Mouse (Mus musculus) mouse trophoblast stem cell (cell line): ENCODE measurements around the gene Olfr633.
"Not testable (repeated sequence)": the region's sequence is repeated elsewhere in the genome, so short reads cannot be mapped to it uniquely, and the experiment has no call there.

Source experiments
- in situ Hi-C, 2 experiments: fragments of 300-500 bp; cut with MseI, MboI; formaldehyde crosslinking; loops; 2 replicates in 1 of 2; 3 replicates in 1 of 2; pipeline ENCODE4 v1.15.1; 2025

Gene Olfr633

DNA sequence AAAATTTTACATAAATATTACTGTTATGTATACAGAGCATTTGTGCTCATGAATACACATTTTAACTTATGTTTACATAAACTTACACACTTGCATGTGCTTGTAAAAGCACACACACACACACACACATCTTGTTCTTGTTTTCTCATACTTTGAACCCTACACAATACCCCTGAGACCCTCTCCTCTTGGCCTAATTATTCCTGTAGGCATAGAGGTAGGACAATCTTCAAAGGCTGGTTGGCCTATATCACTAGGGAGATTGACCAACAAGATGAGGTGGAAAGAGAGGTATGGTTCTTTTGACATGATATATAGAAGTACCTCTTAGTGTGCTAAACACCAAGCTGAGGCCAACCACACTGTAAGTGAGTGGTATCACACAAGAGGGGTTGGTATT is at the start of gene Olfr633:
Gene Olfr633, plus strand, starts transcription at position 301 of the 400 bp plus-strand sequence.
- in situ Hi-C loops: no loop called here

DNA sequence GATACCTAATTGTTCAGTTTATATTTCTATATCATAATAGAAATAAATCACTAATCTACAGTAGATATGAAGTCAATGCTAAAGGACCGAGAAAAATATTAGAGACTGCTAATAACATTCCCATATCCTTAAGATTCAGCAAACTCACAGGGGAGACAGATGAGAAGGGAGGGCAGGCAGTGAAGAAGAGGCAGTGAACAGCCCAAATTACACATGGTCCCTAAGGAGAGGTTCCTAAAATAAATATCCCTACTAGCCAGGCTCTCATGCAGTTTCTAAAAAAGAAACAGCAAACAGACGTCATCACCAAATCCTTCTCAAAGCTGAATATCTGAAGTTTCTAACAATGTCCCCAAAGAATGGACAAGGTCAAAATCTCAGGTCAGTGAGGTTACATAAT is 41.0 kb upstream of the Olfr633 start, which contains the start of gene Olfr65:
Gene Olfr65, plus strand, starts transcription at position 301 of the 400 bp plus-strand sequence.
- in situ Hi-C loops: no loop called here

DNA sequence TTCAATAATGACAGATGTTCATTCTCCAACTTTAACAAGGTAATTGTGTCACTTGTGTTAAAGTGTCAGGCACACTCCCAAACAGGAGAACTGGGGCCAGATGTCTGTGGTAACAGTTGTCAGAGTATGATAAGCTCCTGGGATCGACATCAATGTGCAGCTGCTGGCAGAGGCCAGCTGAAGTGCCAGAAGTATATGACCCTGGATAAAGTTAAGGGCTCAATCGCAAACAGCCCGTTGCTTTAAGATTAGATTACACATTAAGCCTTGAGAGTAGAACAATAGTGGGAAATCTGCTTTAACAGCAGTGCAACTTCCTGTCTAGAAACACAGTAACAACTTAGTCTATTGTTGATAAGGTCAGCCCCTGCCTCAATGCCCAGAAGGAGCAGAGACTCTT is 34.2 kb upstream of the Olfr633 start:
- in situ Hi-C loops: no loop called here

DNA sequence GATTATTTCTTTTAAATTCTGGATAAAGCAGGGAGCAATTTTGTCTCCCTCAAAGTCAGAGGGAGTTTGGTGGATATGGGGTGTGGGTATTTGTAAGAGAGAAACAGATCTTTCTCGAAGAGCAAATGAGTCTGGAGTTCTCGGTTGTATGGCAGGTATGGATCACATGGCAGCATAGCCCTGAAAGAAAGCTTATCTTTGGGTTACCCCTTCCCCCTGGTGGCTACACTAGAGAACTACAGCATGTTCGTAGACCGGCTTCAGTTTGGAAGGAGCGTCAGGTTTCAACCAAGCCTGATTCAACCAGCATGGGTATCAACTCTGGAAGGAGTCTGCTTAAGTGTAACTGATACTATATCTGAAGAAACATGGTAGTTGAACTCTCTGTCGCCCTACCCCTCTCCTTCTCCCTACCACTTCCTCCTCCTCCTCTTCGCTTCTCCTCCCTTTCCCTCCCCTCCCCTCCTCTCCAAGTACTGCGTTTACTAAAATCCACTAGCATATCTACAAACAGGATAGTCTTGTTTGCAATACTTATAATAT is 31.2 kb upstream of the Olfr633 start:
- in situ Hi-C loops: no loop called here

DNA sequence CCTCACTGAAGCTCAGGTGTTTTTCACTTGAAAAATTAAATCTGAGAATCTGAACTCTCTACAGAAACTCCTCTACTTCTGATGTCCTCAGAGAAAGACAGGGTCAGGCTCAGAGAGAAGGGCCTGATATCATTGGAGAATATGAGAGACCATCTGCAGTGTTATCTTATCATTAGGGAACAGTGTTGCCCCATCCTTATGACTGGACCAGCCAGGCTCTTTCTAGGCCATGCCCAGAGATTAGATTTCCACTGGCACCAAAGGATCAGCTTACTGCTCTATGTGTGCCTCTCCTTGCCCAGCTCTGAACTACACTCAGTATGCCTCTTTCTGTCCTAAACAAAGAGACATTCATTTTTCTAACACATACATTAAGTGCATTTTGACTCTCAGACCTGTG is 28.9 kb upstream of the Olfr633 start:
- in situ Hi-C loops: no loop called here

DNA sequence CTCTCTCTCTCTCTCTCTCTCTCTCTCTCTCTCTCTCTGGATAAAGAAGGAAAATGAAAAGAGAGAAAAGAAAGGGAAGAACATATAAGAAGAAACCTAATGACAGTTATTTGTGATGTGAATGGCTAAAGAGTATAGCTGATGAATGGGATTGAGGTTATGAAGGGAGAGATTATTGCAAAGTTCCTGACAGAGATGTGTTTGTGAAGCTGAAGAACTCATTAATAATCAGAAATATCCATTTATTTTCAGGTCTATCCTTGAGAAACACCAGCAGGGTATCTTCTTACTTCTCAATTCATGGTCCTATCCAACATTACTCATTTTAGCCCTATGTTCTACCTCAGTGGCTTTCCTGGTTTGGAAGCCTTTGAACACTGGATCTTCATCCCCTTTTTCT is 15.7 kb upstream of the Olfr633 start, which contains the start of gene Olfr631:
Gene Olfr631, plus strand, starts transcription at position 301 of the 400 bp plus-strand sequence.
- in situ Hi-C loops: no loop called here

DNA sequence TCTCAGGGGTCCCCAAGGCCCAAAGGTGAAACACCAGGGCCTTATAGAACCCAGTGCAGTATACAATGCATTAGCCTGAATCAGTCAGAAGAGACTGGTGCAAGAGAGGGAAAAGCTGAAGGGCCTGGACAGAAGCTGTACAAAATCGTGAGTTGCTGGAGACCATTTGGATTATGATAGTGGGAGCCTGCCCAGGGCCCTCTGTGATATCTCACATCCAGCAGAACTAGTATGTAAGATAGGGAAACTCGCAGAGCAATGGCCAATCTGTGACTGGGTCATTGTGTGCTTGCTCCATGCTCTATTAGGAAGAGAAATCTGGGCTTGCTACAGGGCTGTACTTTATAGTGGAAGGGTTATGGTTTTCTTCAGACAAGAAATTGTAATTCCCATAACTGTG is 10.0 kb upstream of the Olfr633 start, which contains the start of gene Olfr632:
Gene Olfr632, plus strand, starts transcription at position 84 of the 400 bp plus-strand sequence.
- in situ Hi-C loops: no loop called here

DNA sequence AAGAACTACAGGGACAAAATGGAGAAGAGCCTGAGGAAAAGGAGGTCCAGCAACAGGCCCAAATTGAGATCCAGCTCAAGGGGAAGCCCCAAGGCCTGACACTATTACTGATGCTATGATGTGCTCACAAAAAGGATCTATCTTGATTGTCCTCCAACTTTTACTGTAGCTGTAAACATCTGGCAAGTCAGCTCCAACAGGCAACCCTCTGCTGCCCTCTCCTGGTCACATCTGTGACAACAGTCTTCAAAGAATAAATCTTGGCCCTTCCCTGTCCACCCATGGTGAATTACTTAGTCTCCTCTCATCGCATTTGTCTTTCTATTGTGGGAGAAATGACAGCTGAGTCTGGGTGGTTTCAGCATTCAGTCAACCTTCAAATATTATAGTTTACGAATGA is 1.5 kb upstream of the Olfr633 start:
- in situ Hi-C loops: no loop called here

DNA sequence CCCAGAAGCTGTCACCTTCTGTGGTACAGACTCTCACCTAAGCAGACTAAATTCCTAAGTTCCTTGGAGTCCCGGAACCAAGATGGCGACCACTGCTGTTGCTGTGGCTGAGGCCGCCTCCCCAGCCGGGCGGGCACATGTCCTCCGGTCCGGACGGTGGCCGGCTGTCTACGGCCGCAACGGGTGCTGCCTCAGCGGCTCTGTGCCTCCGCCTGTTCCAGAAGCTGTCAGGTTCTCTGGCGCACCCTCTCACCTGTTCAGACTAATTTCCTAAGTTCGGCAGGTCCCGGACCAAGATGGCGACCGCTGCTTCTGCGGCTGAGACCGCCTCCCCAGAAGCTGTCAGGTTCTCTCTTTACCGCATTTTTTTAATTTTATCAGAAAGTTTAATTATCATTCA is 22.6 kb downstream of the Olfr633 start:
- in situ Hi-C loops: not testable (repeated sequence)

DNA sequence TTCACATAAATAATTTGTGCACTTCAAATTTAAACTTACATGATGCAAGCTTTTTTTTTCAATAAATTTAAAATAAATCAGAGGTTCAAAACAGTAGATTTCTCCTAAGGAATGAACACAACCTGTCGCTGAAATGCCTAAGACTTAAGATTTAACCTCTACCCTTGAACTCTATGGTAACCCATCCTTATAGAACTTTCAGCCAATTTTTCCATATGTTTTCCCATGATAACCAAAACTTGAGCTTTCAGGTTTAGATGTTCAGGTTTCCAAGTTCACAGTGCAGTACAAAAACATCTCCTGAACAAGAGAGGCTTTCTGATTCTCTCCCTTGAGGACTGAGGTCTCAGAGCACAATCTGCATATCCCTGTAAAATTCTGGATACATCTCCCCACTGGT is 26.6 kb downstream of the Olfr633 start, which contains the start of gene Olfr635:
Gene Olfr635, plus strand, starts transcription at position 301 of the 400 bp plus-strand sequence.
- in situ Hi-C loops: no loop called here

DNA sequence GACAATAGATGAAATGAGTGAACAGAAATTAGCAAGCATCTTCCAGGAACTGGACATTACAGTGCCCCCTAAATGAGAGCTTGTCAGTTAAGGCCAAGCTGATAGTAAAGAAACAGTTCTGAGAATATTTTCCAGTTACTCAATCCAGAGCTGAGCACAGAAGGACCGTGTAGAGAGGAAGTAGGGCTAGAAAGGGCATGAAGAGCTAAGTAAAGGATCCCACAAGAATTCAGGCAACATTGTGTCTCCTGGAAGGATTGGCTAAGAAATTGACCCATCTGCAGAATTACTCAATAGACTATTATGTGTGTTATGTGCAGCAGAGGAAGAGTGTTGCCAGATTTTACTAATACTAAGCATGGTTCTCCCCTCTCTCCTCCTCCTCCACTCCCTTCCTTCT is 27.5 kb downstream of the Olfr633 start:
- in situ Hi-C loops: no loop called here

DNA sequence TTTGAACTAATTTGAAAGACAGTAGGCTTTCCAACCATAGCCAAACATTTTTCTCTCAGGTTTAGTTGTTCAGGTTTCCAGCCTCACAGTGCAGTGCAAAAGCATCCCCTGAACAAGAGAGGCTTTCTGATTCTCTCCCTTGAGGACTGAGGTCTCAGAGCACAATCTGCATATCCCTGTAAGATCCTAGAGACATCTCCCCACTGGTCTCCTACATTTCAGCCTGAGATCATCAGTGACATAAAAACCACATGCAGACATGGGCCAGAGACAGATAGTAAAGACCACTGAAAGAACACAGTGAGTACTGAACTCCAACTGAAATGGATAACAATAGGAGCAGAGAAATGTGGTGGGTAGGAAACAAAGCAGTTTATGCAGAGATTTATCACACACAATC is 54.2 kb downstream of the Olfr633 start, which contains the start of gene Olfr638:
Gene Olfr638, plus strand, starts transcription at position 301 of the 400 bp plus-strand sequence.
- in situ Hi-C loops: no loop called here
